Mouse (Mus musculus) frontal cortex, adult (tissue): ENCODE data around the gene Ces1e.
A peak's percentile ranks its signal among the peaks of the same experiment; 100 is the strongest.
"Not testable (repeated sequence)": the region's sequence is repeated elsewhere in the genome, so short reads cannot be mapped to it uniquely, and the experiment has no call there.

Experiments
- ATAC-seq: cut with Nextera tagmentation; 2 replicates; pipeline ENCODE4 v1.9.2; 2017; ENCODE audit warnings: mild to moderate bottlenecking, moderate library complexity, mixed read lengths; ENCODE audit not compliant: low TSS enrichment

Ces1e gene

GRCm38 (mm10) chr8:93229446-93229845 is at the start of gene Ces1e:
Gene Ces1e, minus strand, starts transcription at chr8:93229619.
- no peak for ATAC-seq

- ATAC-seq, result peak; percentile 78
These were observed 48.9 kb upstream of the Ces1e start for GRCm38 (mm10) chr8:93278176-93278805.

- ATAC-seq, result no peak
These were observed 45.2 kb upstream of the Ces1e start for GRCm38 (mm10) chr8:93274609-93275008.

GRCm38 (mm10) chr8:93273321-93273720 is 43.9 kb upstream of the Ces1e start:
- peak; percentile 98 for ATAC-seq

- ATAC-seq, result no peak
These were observed 43.3 kb upstream of the Ces1e start for GRCm38 (mm10) chr8:93272686-93273085.

- no peak for ATAC-seq
These were observed 32.0 kb upstream of the Ces1e start for GRCm38 (mm10) chr8:93261436-93261835.

GRCm38 (mm10) chr8:93252400-93252925 is 23.0 kb upstream of the Ces1e start:
- ATAC-seq, result no peak

- no peak for ATAC-seq
These were observed 16.6 kb upstream of the Ces1e start for GRCm38 (mm10) chr8:93246057-93246456.

GRCm38 (mm10) chr8:93239884-93240283 is 10.5 kb upstream of the Ces1e start:
- ATAC-seq, result peak; percentile 91

GRCm38 (mm10) chr8:93235681-93236080 is 6.3 kb upstream of the Ces1e start:
- ATAC-seq, result no peak

- ATAC-seq, result no peak
These were observed 5.3 kb upstream of the Ces1e start for GRCm38 (mm10) chr8:93234706-93235105.

GRCm38 (mm10) chr8:93234068-93234467 is 4.6 kb upstream of the Ces1e start:
- ATAC-seq, result no peak

GRCm38 (mm10) chr8:93228673-93229370 is 597 bp downstream of the Ces1e start:
- ATAC-seq, result no peak

GRCm38 (mm10) chr8:93226471-93226870 is 2.9 kb downstream of the Ces1e start:
- ATAC-seq, result not testable (repeated sequence)

GRCm38 (mm10) chr8:93221896-93222295 is 7.5 kb downstream of the Ces1e start:
- ATAC-seq, result no peak

- no peak for ATAC-seq
These were observed 11.6 kb downstream of the Ces1e start for GRCm38 (mm10) chr8:93217867-93218266.

- ATAC-seq, result no peak
These were observed 12.0 kb downstream of the Ces1e start for GRCm38 (mm10) chr8:93217375-93217774.

- no peak for ATAC-seq
These were observed 18.3 kb downstream of the Ces1e start for GRCm38 (mm10) chr8:93211091-93211490.

- ATAC-seq, result not testable (repeated sequence)
These were observed 30.3 kb downstream of the Ces1e start for GRCm38 (mm10) chr8:93199146-93199545.

- no peak for ATAC-seq
These were observed 31.5 kb downstream of the Ces1e start, which contains the start of gene Ces1d for GRCm38 (mm10) chr8:93197685-93198525. Gene Ces1d, minus strand, starts transcription at chr8:93197838.

GRCm38 (mm10) chr8:93196436-93196835 is 33.0 kb downstream of the Ces1e start:
- no peak for ATAC-seq

- no peak for ATAC-seq
These were observed 48.8 kb downstream of the Ces1e start for GRCm38 (mm10) chr8:93180581-93181129.
